Mouse (Mus musculus) limb, embryonic 12.5 days (tissue): ENCODE measurements at regions not wholly inside any gene's neighbourhood (a gene's known extent, or its start where the extent isn't known, plus 50 kb on each side); places are given as distances from the start of the nearest gene placed in this dataset.

Experiments
- ATAC-seq: fragments of 200-750 bp; cut with Nextera tagmentation; 2 replicates; pipeline ENCODE4 v1.8.0; 2017; ENCODE audit warnings: low read depth, moderate TSS enrichment; ENCODE audit not compliant: insufficient number of reproducible peaks, insufficient read depth, low FRiP score, low TSS enrichment
- H3K27ac ChIP-seq: fragments of 300-500 bp; sonication (generic); 2 replicates; pipeline ENCODE4 v1.5.1; 2016; ENCODE audit warnings: mild to moderate bottlenecking, moderate library complexity
- H3K27me3 ChIP-seq: fragments of 300-500 bp; sonication (generic); 2 replicates; pipeline ENCODE4 v1.6.1; 2016; ENCODE audit warnings: mild to moderate bottlenecking, moderate library complexity
- H3K36me3 ChIP-seq: fragments of 300-500 bp; sonication (generic); 2 replicates; pipeline ENCODE4 v1.6.1; 2016; ENCODE audit warnings: mild to moderate bottlenecking, moderate library complexity
- H3K4me1 ChIP-seq: fragments of 300-500 bp; sonication (generic); replicated peaks from 2 replicates; pipeline ENCODE4 v1.6.1; 2016
- H3K4me2 ChIP-seq: fragments of 300-500 bp; sonication (generic); 2 replicates; pipeline ENCODE4 v1.6.1; 2016; ENCODE audit warnings: mild to moderate bottlenecking, moderate library complexity
- H3K4me3 ChIP-seq: fragments of 300-500 bp; sonication (generic); replicated peaks from 2 replicates; pipeline ENCODE4 v1.5.1; 2016; ENCODE audit warnings: mild to moderate bottlenecking
- H3K9ac ChIP-seq: fragments of 300-500 bp; sonication (generic); replicated peaks from 2 replicates; pipeline ENCODE4 v1.6.1; 2016; ENCODE audit warnings: mild to moderate bottlenecking, moderate library complexity
- H3K9me3 ChIP-seq: fragments of 300-500 bp; sonication (generic); 2 replicates; pipeline ENCODE4 v1.6.1; 2016; ENCODE audit warnings: mild to moderate bottlenecking, moderate library complexity
- WGBS: fragments of 180-500 bp; shearing (Covaris S2); methylation state at CpG from one replicate; pipeline ENCODE4 v1.1.7; 2016; 5-methylcytosine and 5-hydroxymethylcytosine counted together

GRCm38 (mm10) chr9:68367556-68367955 is 286.0 kb upstream of the Rora start:
- 92% methylated on average over 4 of the region's 4 CpGs for WGBS
- no peaks in the 10 kb centered on the region for H3K9me3 ChIP-seq
- H3K4me3 ChIP-seq, result no peak overlapping the region
- no peaks in the 10 kb centered on the region for H3K27me3 ChIP-seq
- no peaks in the 10 kb centered on the region for H3K36me3 ChIP-seq
- H3K9ac ChIP-seq, result no peak overlapping the region
- no peak overlapping the region for H3K4me2 ChIP-seq
- no peaks in the 10 kb centered on the region for H3K4me1 ChIP-seq
- no peak for ATAC-seq
- H3K27ac ChIP-seq, result no peak overlapping the region

DNA sequence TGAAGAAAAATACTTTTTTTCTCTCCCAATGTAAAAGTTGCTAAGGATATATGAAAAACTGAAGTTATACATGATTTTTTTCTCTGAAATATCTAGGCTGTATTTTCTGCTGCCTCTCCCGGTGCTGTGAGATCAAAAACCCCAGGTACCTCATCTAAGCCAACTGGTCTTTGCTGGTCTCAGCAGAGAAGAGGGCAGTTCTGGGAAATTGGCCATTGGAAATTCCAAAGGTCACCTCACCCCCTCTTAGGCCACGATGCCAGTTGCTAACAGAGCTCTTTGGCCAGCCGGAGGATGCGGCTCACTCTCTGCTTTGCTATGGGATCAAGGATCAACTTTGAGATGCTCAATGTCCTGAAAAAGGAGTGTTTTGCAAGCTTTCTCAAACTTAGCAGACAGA is 280.9 kb upstream of the Rora start:
- no peak overlapping the region for H3K27ac ChIP-seq
- 88% methylated on average over 4 of the region's 4 CpGs for WGBS
- no peak overlapping the region for H3K9ac ChIP-seq
- H3K4me3 ChIP-seq, result no peak overlapping the region
- no peaks in the 10 kb centered on the region for H3K27me3 ChIP-seq
- H3K36me3 ChIP-seq, result no peaks in the 10 kb centered on the region
- no peak for ATAC-seq
- no peaks in the 10 kb centered on the region for H3K9me3 ChIP-seq
- no peak overlapping the region for H3K4me2 ChIP-seq
- no peaks in the 10 kb centered on the region for H3K4me1 ChIP-seq

GRCm38 (mm10) chr9:68376222-68376621 is 277.4 kb upstream of the Rora start:
- ATAC-seq, result no peak
- H3K36me3 ChIP-seq, result no peaks in the 10 kb centered on the region
- no peak overlapping the region for H3K4me2 ChIP-seq
- H3K4me1 ChIP-seq, result no peaks in the 10 kb centered on the region
- no peaks in the 10 kb centered on the region for H3K27me3 ChIP-seq
- H3K27ac ChIP-seq, result no peak overlapping the region
- WGBS, result 79% methylated on average over 1 of the region's 1 CpGs
- no peak overlapping the region for H3K4me3 ChIP-seq
- no peak overlapping the region for H3K9ac ChIP-seq
- no peaks in the 10 kb centered on the region for H3K9me3 ChIP-seq

DNA sequence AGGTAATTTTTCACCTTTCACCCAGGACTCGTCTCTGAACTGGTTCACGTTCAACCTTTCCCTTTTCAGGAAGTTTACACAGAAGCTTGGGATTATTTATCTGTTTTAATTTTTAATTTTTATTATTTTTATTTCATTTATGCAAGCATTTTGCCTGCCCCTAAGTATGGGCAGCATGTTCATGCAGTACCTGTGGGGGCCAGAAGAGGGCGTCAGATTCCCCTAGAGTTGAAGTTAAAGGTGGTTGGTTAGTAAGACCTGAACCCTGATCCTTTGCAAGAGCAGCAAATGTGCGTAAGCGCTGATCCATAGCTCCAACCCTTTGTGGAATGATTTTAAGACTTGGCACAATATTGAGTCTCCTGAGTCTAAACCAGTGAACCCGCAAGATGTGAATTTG is 271.7 kb upstream of the Rora start:
- Histone ChIP-seq H3K4me1 (no peaks in the 10 kb centered on the region), H3K4me3 (no peak overlapping the region), H3K36me3 (no peaks in the 10 kb centered on the region), H3K27me3 (no peaks in the 10 kb centered on the region), H3K9ac (no peak overlapping the region), H3K27ac (no peak overlapping the region), H3K4me2 (no peak overlapping the region), H3K9me3 (no peaks in the 10 kb centered on the region)
- 82% methylated on average over 6 of the region's 6 CpGs for whole genome bisulfite sequencing
- ATAC-seq, result no peak

DNA sequence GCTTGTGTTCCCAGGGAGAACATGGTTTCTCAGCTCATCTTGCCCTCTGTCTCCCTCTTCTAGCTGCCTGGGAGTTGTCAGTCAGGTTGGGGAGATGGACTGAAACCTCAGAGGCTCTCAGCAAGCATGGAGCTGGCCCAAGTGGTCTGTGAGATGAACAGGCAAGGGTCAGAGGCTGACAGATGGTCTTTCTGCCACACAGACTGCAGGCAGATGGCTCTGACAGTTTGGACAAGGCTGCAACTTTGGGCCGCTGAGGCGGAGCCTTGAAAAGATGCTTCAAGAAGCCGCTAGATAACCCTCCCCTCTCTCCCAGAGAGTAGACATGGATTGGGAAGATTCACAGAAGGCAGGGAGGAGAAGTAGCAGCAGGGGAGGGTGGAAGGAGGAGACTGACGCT is 252.7 kb upstream of the Rora start:
- H3K27ac ChIP-seq, result no peak overlapping the region
- no peaks in the 10 kb centered on the region; the same call in 1 of the 2 replicates for H3K27me3 ChIP-seq
- no peaks in the 10 kb centered on the region for H3K4me1 ChIP-seq
- no peak overlapping the region for H3K9ac ChIP-seq
- H3K4me2 ChIP-seq, result no peak overlapping the region
- WGBS, result 61% methylated on average over 4 of the region's 4 CpGs
- H3K4me3 ChIP-seq, result no peak overlapping the region
- H3K9me3 ChIP-seq, result no peaks in the 10 kb centered on the region
- no peak for ATAC-seq
- no peaks in the 10 kb centered on the region for H3K36me3 ChIP-seq

GRCm38 (mm10) chr9:68402176-68402845 is 251.3 kb upstream of the Rora start:
- Histone ChIP-seq H3K9ac (no peak overlapping the region), H3K27me3 (no peaks in the 10 kb centered on the region; the same call in 1 of the 2 replicates), H3K36me3 (no peaks in the 10 kb centered on the region), H3K4me1 (no peaks in the 10 kb centered on the region), H3K4me3 (no peak overlapping the region), H3K27ac (no peak overlapping the region), H3K9me3 (no peaks in the 10 kb centered on the region), H3K4me2 (no peak overlapping the region)
- WGBS, result 80% methylated on average over 8 of the region's 8 CpGs
- no peak for ATAC-seq

DNA sequence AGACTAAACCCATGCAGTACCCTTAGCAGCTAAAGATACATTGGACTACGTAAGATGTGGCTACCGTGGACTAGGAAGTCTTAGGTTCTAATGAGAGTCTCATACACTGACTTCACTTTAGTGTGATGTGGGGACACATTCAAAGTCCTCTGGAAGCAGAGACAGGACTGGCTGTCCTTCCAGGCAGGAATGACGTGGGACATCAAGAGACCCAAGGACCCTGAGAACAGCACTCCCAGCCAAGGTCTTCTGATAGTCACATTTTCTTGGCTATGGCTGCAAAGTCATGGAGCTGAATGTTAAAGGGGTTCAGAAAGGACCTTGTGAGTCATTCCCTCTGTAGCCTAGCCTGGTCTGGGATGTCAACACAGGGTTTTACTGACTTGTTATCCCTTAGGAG is 250.6 kb upstream of the Rora start:
- Histone ChIP-seq H3K4me2 (no peak overlapping the region), H3K9me3 (no peaks in the 10 kb centered on the region), H3K36me3 (no peaks in the 10 kb centered on the region), H3K4me3 (no peak overlapping the region), H3K27me3 (no peaks in the 10 kb centered on the region; the same call in 1 of the 2 replicates), H3K9ac (no peak overlapping the region), H3K27ac (no peak overlapping the region), H3K4me1 (no peaks in the 10 kb centered on the region)
- ATAC-seq, result no peak
- WGBS, result 93% methylated on average over 3 of the region's 3 CpGs

DNA sequence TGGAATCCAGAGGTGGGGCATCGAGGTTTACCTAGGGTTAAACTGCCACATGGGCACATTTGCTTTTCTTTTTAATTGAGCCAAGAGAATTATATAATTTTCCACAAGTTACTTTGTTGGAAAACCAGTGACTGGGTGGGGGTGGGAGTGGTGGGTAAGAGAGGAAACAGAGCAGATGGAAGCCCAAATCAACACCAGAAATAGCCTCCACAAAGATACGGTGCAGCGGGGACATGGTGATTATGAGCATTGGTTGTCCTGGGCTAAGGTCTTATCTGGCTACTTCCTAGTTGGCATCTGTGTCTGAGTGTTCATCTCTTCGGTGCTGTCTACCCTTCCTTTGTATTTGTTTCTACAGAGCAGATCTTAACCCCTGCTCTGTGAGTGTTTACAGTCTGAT is 250.1 kb upstream of the Rora start:
- no peaks in the 10 kb centered on the region for H3K36me3 ChIP-seq
- no peak overlapping the region for H3K4me3 ChIP-seq
- H3K27me3 ChIP-seq, result no peaks in the 10 kb centered on the region; the same call in 1 of the 2 replicates
- H3K4me2 ChIP-seq, result no peak overlapping the region
- 91% methylated on average over 4 of the region's 4 CpGs for WGBS
- no peak overlapping the region for H3K27ac ChIP-seq
- ATAC-seq, result no peak
- H3K4me1 ChIP-seq, result no peaks in the 10 kb centered on the region
- no peaks in the 10 kb centered on the region for H3K9me3 ChIP-seq
- no peak overlapping the region for H3K9ac ChIP-seq

GRCm38 (mm10) chr9:68409786-68410185 is 243.8 kb upstream of the Rora start:
- no peak for ATAC-seq
- WGBS, result 80% methylated on average over 3 of the region's 3 CpGs
- H3K4me3 ChIP-seq, result no peak overlapping the region
- H3K4me2 ChIP-seq, result no peak overlapping the region
- no peak overlapping the region for H3K27ac ChIP-seq
- H3K9ac ChIP-seq, result no peak overlapping the region
- H3K27me3 ChIP-seq, result no peaks in the 10 kb centered on the region
- H3K36me3 ChIP-seq, result no peaks in the 10 kb centered on the region
- no peaks in the 10 kb centered on the region for H3K4me1 ChIP-seq
- H3K9me3 ChIP-seq, result no peaks in the 10 kb centered on the region

- H3K4me2 ChIP-seq, result no peak overlapping the region
- no peak overlapping the region for H3K4me3 ChIP-seq
- ATAC-seq, result no peak
- no peaks in the 10 kb centered on the region for H3K36me3 ChIP-seq
- no peak overlapping the region for H3K27ac ChIP-seq
- no peaks in the 10 kb centered on the region for H3K27me3 ChIP-seq
- H3K4me1 ChIP-seq, result no peaks in the 10 kb centered on the region
- 88% methylated on average over 2 of the region's 2 CpGs for WGBS
- no peak overlapping the region for H3K9ac ChIP-seq
- no peaks in the 10 kb centered on the region for H3K9me3 ChIP-seq
These were observed 227.3 kb upstream of the Rora start for GRCm38 (mm10) chr9:68426286-68426685.

DNA sequence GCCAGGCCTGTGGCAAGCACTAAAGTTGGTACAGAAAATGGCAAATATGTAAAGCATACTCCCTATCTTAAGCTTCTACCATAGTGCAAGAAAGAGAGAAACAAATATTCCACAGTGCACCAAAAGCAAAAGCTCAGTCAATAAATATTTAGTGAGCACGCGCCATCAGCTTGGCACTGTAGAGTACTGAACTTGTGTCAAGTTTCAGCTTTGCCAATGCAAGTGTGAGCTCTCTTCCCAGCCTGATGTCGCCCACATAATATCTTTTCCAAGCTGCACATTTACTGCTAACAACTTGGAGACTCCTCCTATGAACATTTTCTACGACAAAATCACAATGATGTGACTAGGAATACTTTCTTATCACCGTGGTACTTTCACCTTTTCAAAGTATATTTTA is 190.8 kb upstream of the Rora start:
- H3K9me3 ChIP-seq, result no peaks in the 10 kb centered on the region
- no peak overlapping the region for H3K9ac ChIP-seq
- WGBS, result 92% methylated on average over 5 of the region's 5 CpGs
- no peak overlapping the region for H3K4me2 ChIP-seq
- ATAC-seq, result no peak
- no peaks in the 10 kb centered on the region for H3K4me1 ChIP-seq
- no peaks in the 10 kb centered on the region for H3K36me3 ChIP-seq
- H3K27ac ChIP-seq, result no peak overlapping the region
- no peaks in the 10 kb centered on the region for H3K27me3 ChIP-seq
- H3K4me3 ChIP-seq, result no peak overlapping the region

- no peaks in the 10 kb centered on the region for H3K9me3 ChIP-seq
- no peaks in the 10 kb centered on the region for H3K27me3 ChIP-seq
- H3K4me1 ChIP-seq, result no peaks in the 10 kb centered on the region
- no peak overlapping the region for H3K4me2 ChIP-seq
- WGBS, result 72% methylated on average over 4 of the region's 4 CpGs
- H3K27ac ChIP-seq, result no peak overlapping the region
- H3K36me3 ChIP-seq, result no peaks in the 10 kb centered on the region
- no peak for ATAC-seq
- no peak overlapping the region for H3K4me3 ChIP-seq
- H3K9ac ChIP-seq, result no peak overlapping the region
These were observed 189.8 kb upstream of the Rora start for GRCm38 (mm10) chr9:68463637-68464304.
